Mouse (Mus musculus) G1E (cell line): ENCODE results near the gene Dars.

Experiments
- CTCF ChIP-seq: IDR thresholded peaks from 2 replicates; pipeline ENCODE4 v1.5.1; 2012; ENCODE audit warnings: low read depth, low read length, inconsistent platforms, mixed read lengths
- TAL1 ChIP-seq: conservative IDR thresholded peaks from 2 replicates; pipeline ENCODE4 v1.6.1; 2012; ENCODE audit warnings: low read depth, low read length, inconsistent platforms, mixed read lengths

- TF ChIP-seq CTCF, result no peak
- TF ChIP-seq TAL1, result no peak
Observed at GRCm38 (mm10) chr1:128424928-128425327, 7.8 kb upstream of the Dars start.
